Mouse (Mus musculus) CD8-positive naive resting alpha-beta T cell, adult 2 months (primary cell): ENCODE data around the gene Camta2.

ENCODE experiments used
- DNase-seq, 2 experiments: peaks; one replicate each; pipeline ENCODE4 v3.0.0; 2022; ENCODE audit warnings: low read depth in 2 of 2, low spot score in 2 of 2

Camta2 gene

GRCm38 (mm10) chr11:70649185-70649734, 38.6 kb downstream of the Camta2 start:
- DNase-seq: no peak

DNA sequence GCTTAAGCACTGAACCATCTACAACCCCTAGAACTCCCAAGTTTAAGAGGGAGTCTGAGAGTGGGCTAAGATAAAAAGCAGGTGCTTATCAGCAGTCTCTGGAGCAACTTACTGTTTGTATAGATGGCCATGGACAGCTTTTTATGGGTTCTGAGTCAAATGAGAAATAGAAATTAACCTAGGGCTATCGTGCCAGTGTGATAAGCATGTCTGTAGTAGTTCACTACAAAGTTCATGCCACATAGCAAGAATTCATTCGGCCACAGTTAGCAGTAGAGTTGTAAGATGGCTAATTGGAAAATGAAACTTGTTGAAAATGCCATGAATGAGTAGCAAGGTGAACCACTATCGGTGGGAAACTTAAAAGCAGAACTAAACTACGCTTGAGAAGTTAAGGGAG, 39.4 kb downstream of the Camta2 start:
- no peak for DNase-seq

DNA sequence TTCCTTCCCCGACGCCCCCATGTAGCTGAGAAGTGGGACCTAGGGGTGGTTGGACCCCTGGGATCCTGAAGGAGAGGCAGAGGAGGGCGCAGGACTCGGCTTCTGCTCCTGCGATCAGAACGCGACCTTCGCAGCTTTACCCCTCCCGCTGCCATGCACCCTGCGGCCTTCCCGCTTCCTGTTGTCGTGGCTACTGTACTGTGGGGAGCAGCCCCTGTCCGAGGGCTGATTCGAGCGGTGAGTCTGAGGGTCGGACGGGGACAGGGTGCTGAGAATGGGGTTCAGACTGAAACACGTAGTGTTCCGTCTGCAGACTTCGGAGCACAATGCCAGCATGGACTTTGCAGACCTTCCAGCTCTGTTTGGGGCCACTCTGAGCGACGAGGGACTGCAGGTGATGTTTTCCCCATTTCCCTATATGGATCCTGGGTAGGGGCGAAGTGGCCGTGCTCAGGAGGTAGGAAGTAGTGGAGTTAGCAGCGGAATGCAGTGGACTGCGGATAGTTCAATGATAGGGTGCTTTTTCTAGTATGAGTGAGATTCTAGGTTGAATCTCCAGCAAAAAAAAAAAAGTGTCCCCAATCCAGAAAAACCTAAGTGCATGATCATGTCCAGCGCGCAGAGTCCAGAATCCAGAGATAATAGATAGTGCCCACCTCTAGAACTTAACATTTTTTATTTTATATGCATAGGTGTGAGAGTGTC, 40.0 kb downstream of the Camta2 start:
- DNase-seq: peak; percentile 27 to 28

GRCm38 (mm10) chr11:70646691-70647650, 40.9 kb downstream of the Camta2 start, which contains the start of the genes Rnf167 and Slc25a11:
Gene Rnf167 (plus strand): TSS chr11:70647235.
Gene Slc25a11 (minus strand): TSS chr11:70647479.
- peak; percentile 89 to 95 for DNase-seq

DNA sequence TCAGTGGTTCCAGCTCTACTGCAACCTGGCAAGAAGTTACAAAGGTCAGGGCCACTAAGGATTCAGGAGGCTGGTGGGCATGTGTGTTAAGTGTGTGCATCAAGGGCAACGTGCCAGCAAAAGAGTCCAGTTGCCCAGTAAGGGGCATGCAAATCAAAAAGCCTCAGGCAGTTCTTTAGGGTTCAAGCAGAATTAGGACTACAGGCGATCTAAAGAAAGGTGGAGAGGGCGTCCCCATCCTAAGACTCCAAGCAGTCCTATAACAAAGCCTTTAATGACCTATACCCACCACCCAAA, 41.7 kb downstream of the Camta2 start:
- no peak for DNase-seq

DNA sequence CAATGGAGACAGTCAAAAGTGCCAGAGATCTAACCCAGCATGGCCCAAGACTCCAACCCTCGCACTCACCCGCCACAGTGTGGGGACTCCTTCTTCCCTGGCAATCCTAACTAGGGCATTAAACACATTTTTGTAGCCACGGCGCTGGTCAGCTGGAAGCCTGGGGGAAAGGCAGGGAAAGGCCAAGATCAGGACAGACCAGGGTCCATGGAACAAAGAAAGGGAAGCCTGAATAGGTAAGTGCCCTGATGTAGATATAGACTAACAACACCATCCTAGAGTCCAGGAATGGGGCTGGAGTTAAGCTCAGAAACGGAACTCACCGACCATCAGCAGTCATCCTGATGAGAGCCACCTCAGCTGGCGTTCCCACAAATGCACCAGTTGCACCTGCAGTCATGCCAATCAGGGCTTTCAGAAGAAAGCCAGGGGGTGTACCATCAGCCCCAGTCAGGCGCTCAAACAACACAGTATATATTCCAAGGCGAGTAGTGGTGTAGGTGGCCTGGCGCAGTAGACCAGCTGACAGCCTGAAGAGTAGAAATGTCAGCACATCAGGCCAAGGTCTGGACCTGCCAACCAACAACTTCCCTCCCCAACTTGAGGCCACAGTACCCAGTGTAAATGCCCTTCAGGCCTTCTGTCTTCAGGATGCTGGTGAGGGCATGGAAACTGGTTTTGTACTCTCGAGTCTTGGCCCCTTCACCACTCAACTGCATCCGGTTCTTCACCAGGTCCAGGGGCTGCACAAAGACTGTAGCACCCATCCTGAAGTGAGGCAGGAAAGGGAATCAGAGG, 42.2 kb downstream of the Camta2 start:
- no peak for DNase-seq

DNA sequence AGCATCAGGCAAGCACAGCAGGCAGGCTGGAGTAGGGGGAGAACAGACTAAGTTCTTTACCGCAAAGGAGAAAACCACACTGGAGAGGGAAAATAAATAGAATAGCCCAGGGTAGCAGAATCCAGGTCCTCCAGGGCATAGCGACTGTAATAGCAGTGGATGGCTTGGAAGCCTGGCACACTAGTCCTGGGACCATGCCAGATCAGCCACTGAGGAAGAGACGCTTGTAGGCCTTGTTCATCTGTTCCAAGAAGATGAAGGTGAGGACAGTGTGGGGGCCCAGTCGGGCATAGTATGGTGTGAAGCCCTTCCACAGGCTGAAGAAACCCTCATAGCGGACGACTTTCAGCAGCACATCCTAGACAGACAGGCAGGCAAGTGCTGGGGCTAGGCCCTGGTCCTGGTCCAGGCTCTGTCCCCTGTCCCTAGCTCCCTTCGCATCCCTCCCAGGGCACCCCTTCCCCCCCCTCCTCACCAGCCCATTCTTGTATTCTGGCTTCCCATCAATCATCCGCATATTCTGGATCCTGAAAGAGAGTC, 43.3 kb downstream of the Camta2 start:
- no peak for DNase-seq

GRCm38 (mm10) chr11:70643051-70643450, 44.9 kb downstream of the Camta2 start:
- DNase-seq: no peak

GRCm38 (mm10) chr11:70641241-70641640, 46.7 kb downstream of the Camta2 start:
- DNase-seq: no peak

GRCm38 (mm10) chr11:70639976-70640375, 47.9 kb downstream of the Camta2 start:
- no peak for DNase-seq

- no peak for DNase-seq
Measured at GRCm38 (mm10) chr11:70638714-70639278, 49.1 kb downstream of the Camta2 start, which contains the start of gene Gp1ba. Gene Gp1ba (plus strand): TSS chr11:70639122.

- no peak for DNase-seq
Measured at GRCm38 (mm10) chr11:70638293-70638692, 49.6 kb downstream of the Camta2 start.

GRCm38 (mm10) chr11:70637764-70638163, 50.1 kb downstream of the Camta2 start:
- no peak for DNase-seq

GRCm38 (mm10) chr11:70635601-70636000, 52.3 kb downstream of the Camta2 start:
- no peak for DNase-seq

- no peak for DNase-seq
Measured at GRCm38 (mm10) chr11:70630129-70630528, 57.8 kb downstream of the Camta2 start.

GRCm38 (mm10) chr11:70629557-70629956, 58.3 kb downstream of the Camta2 start:
- peak in 1 of 2 experiments; percentile 37 for DNase-seq

GRCm38 (mm10) chr11:70628431-70628830, 59.5 kb downstream of the Camta2 start:
- no peak for DNase-seq

DNA sequence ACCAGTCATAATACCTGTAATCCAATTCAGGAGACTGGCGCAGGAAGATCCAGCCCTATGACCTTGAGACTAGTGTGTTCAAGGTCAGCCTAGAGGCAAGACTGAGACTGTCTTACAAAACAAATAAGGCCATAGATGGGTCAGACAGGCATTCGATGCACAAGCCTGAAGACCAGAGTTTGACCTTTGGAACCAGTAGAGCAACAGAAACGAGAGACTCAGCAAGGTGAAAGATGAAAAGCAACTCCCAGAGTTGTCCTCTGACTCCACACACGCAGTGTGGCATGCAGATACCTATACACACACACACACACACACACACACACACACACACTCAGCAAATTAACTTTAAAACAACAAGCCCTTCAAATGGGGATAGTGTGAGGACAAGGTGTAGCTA, 61.0 kb downstream of the Camta2 start:
- DNase-seq: no peak

- peak; percentile 32 to 63 for DNase-seq
Measured at GRCm38 (mm10) chr11:70625473-70625872, 62.4 kb downstream of the Camta2 start.

DNA sequence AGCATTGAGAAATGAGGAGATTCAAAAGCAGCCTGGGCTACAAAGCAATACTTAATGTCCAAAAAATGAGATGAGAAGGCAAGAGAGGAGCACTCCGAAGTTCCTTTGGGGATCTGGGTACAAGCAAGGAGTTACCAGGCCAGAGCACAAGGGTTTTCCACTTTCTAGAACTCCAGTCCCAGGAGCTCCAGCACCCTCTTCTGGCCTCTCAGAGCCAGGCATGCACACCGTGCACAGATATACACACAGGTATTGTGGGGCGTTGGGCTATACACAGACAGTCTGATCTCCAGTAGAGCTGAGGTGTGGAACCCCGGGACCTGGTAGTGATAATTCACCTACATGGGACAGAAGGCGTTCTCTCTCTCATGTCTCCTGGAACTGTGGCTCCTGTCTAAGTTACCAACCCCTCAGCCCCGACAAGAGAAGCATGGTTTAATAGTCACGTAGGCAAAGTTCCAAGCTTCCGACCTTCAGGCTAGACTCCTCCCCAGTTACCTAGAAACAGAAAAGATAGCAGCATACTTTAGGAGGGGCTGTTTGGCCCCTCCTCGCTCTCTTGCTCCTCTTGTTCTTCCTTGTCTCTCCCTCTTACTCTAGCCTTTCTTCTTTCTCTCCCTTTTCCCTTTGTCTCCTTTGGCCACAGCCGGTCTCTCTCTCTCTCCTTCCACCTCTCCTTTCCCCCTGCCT, 64.7 kb downstream of the Camta2 start:
- no peak for DNase-seq
